14 mouse cellular contexts compared by ENCODE assay signal in the genomic region with DNA sequence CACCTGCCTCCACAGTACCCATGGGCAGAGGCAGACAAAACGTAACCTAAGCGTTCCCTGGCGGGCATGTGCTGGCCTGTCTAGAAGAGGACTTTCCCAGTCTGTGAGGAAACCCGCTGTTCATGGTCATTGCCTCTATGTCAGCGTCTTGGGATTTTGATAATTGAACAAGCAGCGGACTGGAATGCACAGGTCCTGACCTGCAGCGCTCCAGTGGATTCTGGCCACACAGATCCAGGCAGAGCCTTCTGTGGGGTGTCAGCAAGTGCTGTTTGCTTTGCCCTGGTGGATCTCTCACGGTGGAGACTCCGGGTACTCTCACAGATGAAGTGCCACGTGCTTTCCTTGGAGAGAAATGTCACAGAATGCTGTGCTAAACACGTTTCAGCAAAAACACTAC. TPM values are rescaled to one million over a fixed set of nuclear protein-coding genes. Genes with fewer than 3 reads are reported as not detected.
DNase-seq lines count a peak whose midpoint lies in the region; ATAC-seq lines count a peak whose summit lies in the region.
"Had no signal": no experiment of that assay in that cellular context is flagged by ENCODE, and none has a peak within 500 bp of the region (broad histone marks: within the 10 kb centered on the region; RNA-seq: fewer than 3 reads in every experiment).

No protein-coding gene starts in this region.

- no peak overlapping the region for H3K4me3 ChIP-seq in limb, embryonic 12.5 days (replicated peaks)
- H3K4me3 ChIP-seq: layer of hippocampus, adult 2 months had no signal

- WGBS in limb, embryonic 12.5 days = 42% methylated on average over 11 of the region's 11 CpGs

- peak overlapping the region; percentile 35; the same call in 1 of the 2 replicates for H3K27ac ChIP-seq in limb, embryonic 12.5 days
- H3K27ac ChIP-seq: layer of hippocampus, adult 2 months; macrophage had no signal

- no peaks in the 10 kb centered on the region for H3K9me3 ChIP-seq in limb, embryonic 12.5 days

- no peak overlapping the region for H3K4me2 ChIP-seq in limb, embryonic 12.5 days

- no peaks in the 10 kb centered on the region for H3K36me3 ChIP-seq in limb, embryonic 12.5 days

- H3K4me1 ChIP-seq in limb, embryonic 12.5 days (replicated peaks) = peaks cover 11% of the 10 kb centered on the region

- no peak for ATAC-seq in limb, embryonic 12.5 days (ENCODE audit: insufficient number of reproducible peaks, insufficient read depth, low FRiP score, low TSS enrichment, low read depth)
- no peak for ATAC-seq in cerebellum, adult (ENCODE audit: insufficient number of reproducible peaks, low FRiP score, low TSS enrichment)

- peak; percentile 10 for DNase-seq in adrenal gland, postnatal 14 days
- DNase-seq in adrenal gland, adult 2 months = no peak
- peak; percentile 70 for DNase-seq in Muller cell, postnatal 12 days (ENCODE audit: inconsistent ontology term)
- DNase-seq in kidney, adult 18-20 months = peak; percentile 30
- DNase-seq in layer of hippocampus, adult 9-10 months (ENCODE audit: low spot score) = no peak
- DNase-seq in lung, postnatal 4 days = no peak
- DNase-seq: heart, postnatal 14 days; spleen, adult 18-20 months; thymus, adult 2 months had no signal

- H3K9ac ChIP-seq in limb, embryonic 12.5 days (replicated peaks) = peak overlapping the region; percentile 37; the same call in 1 of the 2 replicates

- H3K27me3 ChIP-seq in limb, embryonic 12.5 days = no peaks in the 10 kb centered on the region

RNA-seq across cellular contexts. Expression of gene Ptgfrn, which starts 26.4 kb away (rescaled TPM):
- 32.1 and 33.3 TPM in 2 replicates for total RNA-seq in adrenal gland, postnatal 14 days (2021)
- total RNA-seq in adrenal gland, adult 2 months (2021) = 10 to 100 TPM; 29.1 to 48.4 TPM
- polyA plus RNA-seq in adrenal gland, adult 2 months (2012; rRNA removed) = 13.5 and 16.5 TPM in 2 replicates
- 5.9 and 6.1 TPM in 2 replicates for polyA plus RNA-seq in limb, embryonic 12.5 days (2016; fragmentation: Nextera tagmentation; extraction: Ambion mirVana)
- total RNA-seq: common myeloid progenitor, adult 5-6 weeks had no signal

Comparison
In these comparisons a context has a peak if more than half of its experiments do, and no peak if none do; other contexts are left out.
1. DNase-seq: peak in adrenal gland, postnatal 14 days (single experiment), Muller cell, postnatal 12 days (single experiment) and kidney, adult 18-20 months (single experiment); none in adrenal gland, adult 2 months (single experiment), layer of hippocampus, adult 9-10 months (single experiment) and lung, postnatal 4 days (0 of 2).